Mouse (Mus musculus): ENCODE results near the gene Lce1h.

Lce1h gene

GRCm38 (mm10) chr3:92764965-92765364, at the start of gene Lce1h:
Gene Lce1h, minus strand, starts transcription at chr3:92765065.
- in situ Hi-C loops (cut with MboI) = no loop called here

DNA sequence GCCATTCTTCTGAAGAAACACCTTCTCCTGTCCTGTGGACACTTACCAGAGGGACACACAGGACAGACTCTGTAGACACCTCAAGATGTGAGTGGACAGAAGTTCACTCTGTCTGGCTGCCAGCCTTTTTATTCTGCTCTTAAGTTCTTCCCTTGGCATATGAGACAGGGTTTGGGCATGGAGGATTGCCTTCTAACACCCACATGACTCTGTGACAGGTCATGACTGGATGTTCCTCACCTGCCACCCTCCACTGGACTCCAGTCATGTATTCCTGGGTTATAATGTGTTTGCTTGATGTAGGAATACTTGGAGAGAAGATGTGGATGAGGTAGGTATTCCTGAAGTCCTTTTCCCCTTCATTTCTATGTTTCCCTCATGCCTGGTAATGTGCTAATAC, 42.9 kb upstream of the Lce1h start, which contains the start of gene Lce1k:
Gene Lce1k, minus strand, starts transcription at position 101 of the 400 bp plus-strand sequence.
- in situ Hi-C loops (cut with MboI) = no loop called here

DNA sequence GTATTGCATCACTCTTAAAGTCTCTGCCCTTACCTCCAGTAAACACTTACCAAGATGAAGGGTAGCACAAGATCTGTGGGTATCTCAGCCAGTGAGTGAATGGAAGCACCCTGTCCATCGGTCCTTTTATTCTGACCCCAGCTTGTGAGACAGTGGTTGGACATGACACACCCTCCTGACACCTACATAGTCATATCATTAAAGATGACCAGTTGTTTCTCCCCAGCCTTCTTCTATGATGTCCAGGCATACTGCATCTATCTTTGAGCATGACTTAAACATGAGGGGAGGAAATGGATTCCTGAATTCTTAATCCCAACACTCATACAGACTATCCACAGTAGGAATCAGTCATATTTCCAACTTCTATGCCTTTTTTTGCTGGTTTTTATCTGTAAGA, 25.5 kb upstream of the Lce1h start, which contains the start of gene Lce1j:
Gene Lce1j, minus strand, starts transcription at position 101 of the 400 bp plus-strand sequence.
- in situ Hi-C loops (cut with MboI) = no loop called here

- in situ Hi-C loops (cut with MboI) = no loop called here
Measured at GRCm38 (mm10) chr3:92778799-92779198, 13.9 kb upstream of the Lce1h start, which contains the start of gene Lce1i. Gene Lce1i, minus strand, starts transcription at chr3:92778899.

DNA sequence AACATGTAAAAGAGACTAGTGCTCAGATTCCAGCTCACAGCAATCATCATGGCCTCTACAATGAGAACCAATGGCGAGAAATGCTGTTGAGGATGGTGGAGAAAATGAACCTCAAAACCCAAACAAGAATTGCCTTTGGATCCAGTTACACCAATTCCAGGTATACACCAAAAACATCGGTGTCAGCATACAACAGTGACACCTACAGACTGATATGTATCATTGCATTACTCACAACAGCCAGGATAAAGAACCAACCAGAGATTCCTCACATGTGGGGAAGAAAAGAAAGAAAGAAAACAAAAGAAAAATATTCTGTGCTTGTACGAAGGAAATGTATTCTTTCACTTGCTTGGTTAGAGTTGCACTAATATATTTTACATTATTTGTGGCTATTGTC, 6.7 kb upstream of the Lce1h start:
- in situ Hi-C loops (cut with MboI) = no loop called here

DNA sequence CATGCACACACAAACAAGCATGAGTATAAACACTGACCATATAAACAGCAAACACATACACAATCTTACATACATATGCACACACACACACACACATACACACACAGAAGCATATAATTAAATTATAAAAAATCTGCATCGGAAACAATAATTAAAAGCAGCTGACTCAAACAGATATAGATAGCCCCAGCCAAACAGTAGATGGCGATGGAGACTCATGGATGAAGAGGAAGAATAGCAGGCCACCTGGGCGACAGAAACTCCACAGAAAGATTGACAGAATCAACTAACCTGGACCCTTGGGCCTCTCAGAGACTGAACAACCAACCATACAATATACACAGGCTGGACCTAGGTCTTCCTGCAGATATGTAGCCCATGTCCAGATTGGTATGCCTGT, 11.7 kb downstream of the Lce1h start:
- in situ Hi-C loops (cut with MboI) = no loop called here

GRCm38 (mm10) chr3:92752238-92752637, 12.6 kb downstream of the Lce1h start, which contains the start of gene Lce1g:
Gene Lce1g, minus strand, starts transcription at chr3:92752338.
- in situ Hi-C loops (cut with MboI) = no loop called here

DNA sequence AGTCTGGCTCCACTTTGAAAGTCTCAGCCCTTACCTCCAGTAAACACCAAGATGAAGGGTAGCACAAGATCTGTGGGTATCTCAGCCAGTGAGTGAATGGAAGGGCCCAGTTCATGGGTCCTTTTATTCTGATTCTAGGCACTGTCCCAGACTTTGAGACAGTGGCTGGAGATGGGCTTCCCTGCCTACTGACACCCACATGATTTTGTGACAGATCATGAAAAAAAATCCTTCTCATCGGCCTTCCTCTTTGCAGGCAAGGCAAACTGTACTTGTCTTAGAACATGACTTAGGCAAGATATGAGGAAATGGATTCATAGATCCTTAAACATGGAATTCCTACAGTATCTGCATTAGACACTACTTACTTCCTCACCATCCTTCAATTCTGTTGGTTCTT, 25.9 kb downstream of the Lce1h start, which contains the start of gene Gm38119:
Gene Gm38119, minus strand, starts transcription at position 101 of the 400 bp plus-strand sequence.
- in situ Hi-C loops (cut with MboI) = no loop called here

GRCm38 (mm10) chr3:92722631-92723030, 42.2 kb downstream of the Lce1h start:
- in situ Hi-C loops (cut with MboI) = no loop called here

GRCm38 (mm10) chr3:92720250-92720649, 44.6 kb downstream of the Lce1h start, which contains the start of gene Lce1f:
Gene Lce1f, minus strand, starts transcription at chr3:92720350.
- in situ Hi-C loops (cut with MboI) = no loop called here

- in situ Hi-C loops (cut with MboI) = no loop called here
Measured at GRCm38 (mm10) chr3:92715122-92715521, 49.7 kb downstream of the Lce1h start.

Data from mature B cell (primary cell).